Mouse (Mus musculus) macrophage (primary cell): ENCODE results near the gene Ugt1a2. TPM values are rescaled to one million over a fixed set of nuclear protein-coding genes. Genes with fewer than 3 reads are reported as not detected.
"Not testable (repeated sequence)": the region's sequence is repeated elsewhere in the genome, so short reads cannot be mapped to it uniquely, and the experiment has no call there.

Source experiments
- H3K27ac ChIP-seq: fragments of 350-480 bp; formaldehyde crosslinking; 2 replicates; pipeline ENCODE4 v1.9.0; 2021
- H3K36me3 ChIP-seq: fragments of 350-480 bp; formaldehyde crosslinking; 2 replicates; pipeline ENCODE4 v1.9.0; 2021; ENCODE audit errors: inconsistent target
- H3K4me3 ChIP-seq: fragments of 350-480 bp; formaldehyde crosslinking; 2 replicates; pipeline ENCODE4 v1.9.0; 2021; ENCODE audit errors: inconsistent target
- H3K79me2 ChIP-seq: fragments of 350-480 bp; formaldehyde crosslinking; 2 replicates; pipeline ENCODE4 v1.9.0; 2021; ENCODE audit errors: inconsistent target
- WGBS: methylation state at CpG from one replicate; pipeline ENCODE4 v1.1.7; 2026; ENCODE audit warnings: inconsistent platforms; ENCODE audit not compliant: missing documents; 5-methylcytosine and 5-hydroxymethylcytosine counted together
- polyA plus RNA-seq: library from polyadenylated mRNA; stranded (reverse); fragments of 250-400 nt; gene quantifications from 3 replicates; pipeline ENCODE4 v1.2.4, GENCODE M21; 2018; ENCODE audit warnings: inconsistent platforms
- total RNA-seq, 78 experiments: library from RNA; depleted of rRNA; stranded (reverse); fragments of 250-400 nt; gene quantifications; 1 replicate in 9 of 78; 2 replicates in 24 of 78; 3 replicates in 43 of 78; 4 replicates in 2 of 78; pipeline ENCODE4 v1.2.4; 2018; ENCODE audit warnings: inconsistent platforms in 56 of 78

Gene Ugt1a2
- total RNA-seq (2018; cell fraction: chromatin; rRNA removed), result 10 to 100 TPM in 3 of 26 experiments, 1 to 10 TPM in 23; 1.5 to 13.6 (median 5.4) TPM
- 1 to 10 TPM in 2 of 26 experiments, under 1 TPM in 13, not detected in 11; 0.05 to 1.8 (median 0.25) TPM for total RNA-seq (2018; cell fraction: cytosol; rRNA removed)
- 10 to 100 TPM in 4 of 26 experiments, 1 to 10 TPM in 22; 2.0 to 12.9 (median 4.4) TPM for total RNA-seq (2018; cell fraction: nucleus; rRNA removed)
- polyA plus RNA-seq, result 0.14 TPM in 1 of 3 replicates, not detected in the others

GRCm38 (mm10) chr1:88200456-88200855 lies at the start of gene Ugt1a2:
Gene Ugt1a2, plus strand, starts transcription at chr1:88200601.
- Histone ChIP-seq H3K4me3 (no peak within 1 kb of the TSS), H3K79me2 (no peaks in the 10 kb centered on the region; the same call in 1 of the 2 replicates), H3K27ac (no peak within 1 kb of the TSS), H3K36me3 (no peaks in the 10 kb centered on the region)
- WGBS, result 97% methylated on average over 7 of the region's 7 CpGs

DNA sequence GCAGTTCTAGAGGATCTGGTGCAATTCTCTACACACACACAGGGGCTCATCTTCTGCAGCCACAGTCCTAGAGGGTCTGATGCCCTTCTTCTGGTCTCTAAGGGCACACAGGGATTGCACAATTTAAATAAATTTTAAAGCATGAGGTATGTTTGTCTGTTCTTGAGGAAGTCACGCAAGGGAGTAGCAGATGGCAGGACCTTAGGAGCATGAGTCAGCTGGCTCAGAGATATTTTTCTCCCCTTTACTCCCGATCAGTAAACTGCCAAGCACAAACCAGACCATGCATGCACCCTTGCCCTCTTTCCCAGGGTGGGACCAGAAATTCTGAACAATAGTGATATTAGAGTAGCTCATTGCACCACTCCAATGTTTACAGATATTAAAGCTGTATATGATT lies 42.0 kb upstream of the Ugt1a2 start:
- H3K4me3 ChIP-seq, result no peak overlapping the region
- no peaks in the 10 kb centered on the region for H3K36me3 ChIP-seq
- peaks cover 84% of the 10 kb centered on the region for H3K79me2 ChIP-seq
- 3% methylated on average over 2 of the region's 2 CpGs for WGBS
- H3K27ac ChIP-seq, result peak overlapping the region; percentile 15

DNA sequence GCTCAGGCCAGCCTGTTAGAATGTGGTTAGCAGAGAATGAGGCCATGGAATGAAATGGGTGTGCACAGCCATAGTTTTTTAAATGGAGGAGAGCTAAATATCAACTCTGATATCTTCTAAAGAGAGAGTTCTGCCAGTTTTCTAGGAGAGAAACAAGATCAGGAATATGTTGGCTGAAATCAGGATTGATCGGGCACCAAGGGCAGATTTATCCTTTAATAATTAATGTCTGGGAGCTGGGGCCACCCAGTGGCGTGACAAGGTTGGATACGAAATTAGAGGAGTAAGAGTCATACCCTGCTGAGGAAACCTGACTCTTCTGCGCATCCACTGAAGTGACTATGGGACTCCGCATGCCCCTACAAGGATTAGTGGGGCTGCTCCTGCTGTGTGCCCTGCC lies 34.7 kb upstream of the Ugt1a2 start, which contains the start of gene Ugt1a5:
Ugt1a5 (plus strand) TSS at position 302 of the 400 bp plus-strand sequence.
- Histone ChIP-seq H3K27ac (no peak within 1 kb of the TSS), H3K36me3 (peaks cover 8% of the 10 kb centered on the region; the same call in 1 of the 2 replicates), H3K79me2 (peaks cover 83% of the 10 kb centered on the region), H3K4me3 (no peak within 1 kb of the TSS)
- WGBS, result 100% methylated on average over 5 of the region's 5 CpGs

DNA sequence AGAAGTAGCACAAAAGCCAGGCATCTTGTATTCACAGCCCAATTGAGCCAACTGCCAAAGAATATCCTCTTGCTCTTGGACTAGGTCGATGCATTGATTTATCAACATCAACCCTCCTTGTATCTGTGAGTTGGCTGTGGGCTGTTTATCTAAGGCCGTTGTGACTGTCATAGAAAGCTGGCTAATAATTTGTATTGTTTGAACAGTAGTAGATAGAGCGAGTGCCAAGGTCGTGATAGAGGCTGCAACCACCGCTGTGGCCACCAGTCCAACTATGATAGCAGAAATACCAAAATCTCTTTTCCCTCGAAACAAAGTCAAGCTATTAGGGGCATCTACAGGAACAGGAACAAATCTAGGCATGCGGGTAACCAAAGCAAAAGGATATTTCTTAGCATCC lies 28.2 kb upstream of the Ugt1a2 start:
- not testable (repeated sequence) for H3K36me3 ChIP-seq, H3K4me3 ChIP-seq, H3K27ac ChIP-seq
- WGBS, result 90% methylated on average over 2 of the region's 7 CpGs
- peaks cover 35% of the 10 kb centered on the region; the same call in 1 of the 2 replicates for H3K79me2 ChIP-seq

DNA sequence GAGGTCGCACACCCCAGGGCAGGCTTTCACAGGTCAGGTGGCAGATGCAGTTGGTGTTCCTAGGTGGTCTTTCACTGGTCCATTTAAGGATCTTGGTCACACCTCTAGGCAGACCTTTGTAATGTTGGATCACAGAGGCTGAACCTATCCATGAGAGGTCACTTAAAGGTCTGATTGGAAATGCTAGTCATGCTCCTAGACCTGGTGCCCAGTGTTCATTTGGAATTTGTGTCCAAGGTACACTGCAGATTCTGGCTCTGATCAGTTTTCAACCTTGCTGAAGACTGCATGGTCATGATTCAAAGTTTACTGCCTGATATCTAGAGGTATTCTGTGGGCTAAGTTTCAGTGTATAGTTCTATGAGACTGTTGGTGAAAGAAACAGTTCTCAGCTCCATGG lies 20.7 kb upstream of the Ugt1a2 start:
- Histone ChIP-seq H3K4me3 (no peak overlapping the region), H3K36me3 (no peaks in the 10 kb centered on the region), H3K27ac (no peak overlapping the region), H3K79me2 (peaks cover 33% of the 10 kb centered on the region; the same call in 1 of the 2 replicates)
- 100% methylated on average over 1 of the region's 1 CpGs for WGBS

- no peak overlapping the region for H3K27ac ChIP-seq
- WGBS, result 93% methylated on average over 5 of the region's 5 CpGs
- no peak overlapping the region for H3K4me3 ChIP-seq
- no peaks in the 10 kb centered on the region for H3K36me3 ChIP-seq
- H3K79me2 ChIP-seq, result peaks cover 58% of the 10 kb centered on the region; the same call in 1 of the 2 replicates
Measured at GRCm38 (mm10) chr1:88186325-88186935, 14.0 kb upstream of the Ugt1a2 start.

DNA sequence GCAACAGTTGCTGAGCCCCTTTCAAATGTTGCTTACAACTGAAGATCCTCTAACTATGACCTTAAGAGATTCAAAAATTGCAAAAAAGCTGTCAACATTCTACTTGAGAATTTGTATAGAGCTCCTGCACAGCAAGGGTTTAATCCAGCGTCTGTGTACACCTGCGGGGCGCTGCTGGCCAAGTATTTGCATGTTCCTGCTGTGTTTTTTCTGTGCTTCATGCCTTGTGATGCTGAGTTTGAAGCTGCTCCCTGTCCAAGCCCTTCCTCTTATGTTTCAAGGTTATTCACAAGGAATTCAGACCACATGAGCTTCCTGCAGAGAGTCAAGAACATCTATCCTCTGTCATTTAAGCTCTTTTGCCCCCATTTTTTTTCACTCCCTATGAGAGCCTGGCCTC lies 8.3 kb upstream of the Ugt1a2 start:
- Histone ChIP-seq H3K36me3 (no peaks in the 10 kb centered on the region), H3K27ac (no peak overlapping the region), H3K4me3 (no peak overlapping the region), H3K79me2 (peaks cover 10% of the 10 kb centered on the region; the same call in 1 of the 2 replicates)
- WGBS, result 94% methylated on average over 3 of the region's 3 CpGs

GRCm38 (mm10) chr1:88195687-88196086 lies 4.7 kb upstream of the Ugt1a2 start:
- no peak overlapping the region for H3K27ac ChIP-seq
- no peaks in the 10 kb centered on the region for H3K36me3 ChIP-seq
- no peaks in the 10 kb centered on the region; the same call in 1 of the 2 replicates for H3K79me2 ChIP-seq
- WGBS, result 100% methylated on average over 1 of the region's 1 CpGs
- no peak overlapping the region for H3K4me3 ChIP-seq

DNA sequence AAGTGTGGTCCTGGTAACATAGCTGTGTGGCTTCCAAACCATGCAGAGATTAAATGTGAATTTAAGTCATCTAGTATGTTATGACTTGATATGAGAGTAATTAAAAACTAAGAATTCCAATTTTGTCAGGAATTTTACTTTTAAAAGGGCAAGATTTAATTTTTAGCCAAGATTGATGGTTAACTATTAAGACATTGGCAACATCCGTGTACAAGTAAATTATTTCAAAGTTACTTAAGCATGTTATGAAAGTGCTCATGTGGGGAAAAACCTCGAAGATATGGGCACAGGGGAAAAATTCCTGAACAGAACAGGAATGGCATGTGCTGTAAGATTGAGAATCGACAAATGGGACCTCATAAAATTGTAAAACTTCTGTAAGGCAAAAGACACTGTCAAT lies 3.0 kb upstream of the Ugt1a2 start:
- Histone ChIP-seq H3K36me3 (no peaks in the 10 kb centered on the region), H3K27ac (no peak overlapping the region), H3K79me2 (no peaks in the 10 kb centered on the region; the same call in 1 of the 2 replicates), H3K4me3 (no peak overlapping the region)
- 83% methylated on average over 3 of the region's 3 CpGs for WGBS

DNA sequence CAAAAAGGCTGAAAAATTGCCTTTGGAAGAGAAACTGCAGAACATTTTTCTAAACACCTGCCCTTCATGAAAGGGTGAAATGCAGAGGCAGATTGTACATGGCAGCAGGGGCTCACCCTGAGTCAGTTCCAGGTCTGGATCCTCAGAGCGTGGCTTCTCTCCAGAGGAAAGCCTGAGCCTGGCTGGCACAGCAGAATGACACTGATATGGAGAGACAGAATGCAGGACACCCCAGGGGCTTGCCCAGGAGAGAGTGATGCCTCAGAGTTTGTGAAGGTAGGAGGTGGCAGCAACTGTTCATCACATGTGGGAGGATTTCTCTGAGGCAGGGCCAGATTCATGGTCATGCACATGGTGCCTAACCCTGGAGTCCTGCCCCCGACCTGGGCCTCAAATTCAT lies 405 bp upstream of the Ugt1a2 start:
- no peaks in the 10 kb centered on the region for H3K36me3 ChIP-seq
- 95% methylated on average over 2 of the region's 2 CpGs for WGBS
- H3K27ac ChIP-seq, result no peak overlapping the region
- no peak overlapping the region for H3K4me3 ChIP-seq
- H3K79me2 ChIP-seq, result no peaks in the 10 kb centered on the region; the same call in 1 of the 2 replicates

- Histone ChIP-seq H3K79me2 (no peaks in the 10 kb centered on the region; the same call in 1 of the 2 replicates), H3K36me3 (no peaks in the 10 kb centered on the region), H3K4me3 (no peak within 1 kb of the TSS), H3K27ac (no peak within 1 kb of the TSS)
- WGBS, result 36% methylated on average over 58 of the region's 62 CpGs
Measured at GRCm38 (mm10) chr1:88205294-88205922, 5.0 kb downstream of the Ugt1a2 start, which contains the start of gene Dnajb3. Gene Dnajb3, minus strand, starts transcription at chr1:88205782.

DNA sequence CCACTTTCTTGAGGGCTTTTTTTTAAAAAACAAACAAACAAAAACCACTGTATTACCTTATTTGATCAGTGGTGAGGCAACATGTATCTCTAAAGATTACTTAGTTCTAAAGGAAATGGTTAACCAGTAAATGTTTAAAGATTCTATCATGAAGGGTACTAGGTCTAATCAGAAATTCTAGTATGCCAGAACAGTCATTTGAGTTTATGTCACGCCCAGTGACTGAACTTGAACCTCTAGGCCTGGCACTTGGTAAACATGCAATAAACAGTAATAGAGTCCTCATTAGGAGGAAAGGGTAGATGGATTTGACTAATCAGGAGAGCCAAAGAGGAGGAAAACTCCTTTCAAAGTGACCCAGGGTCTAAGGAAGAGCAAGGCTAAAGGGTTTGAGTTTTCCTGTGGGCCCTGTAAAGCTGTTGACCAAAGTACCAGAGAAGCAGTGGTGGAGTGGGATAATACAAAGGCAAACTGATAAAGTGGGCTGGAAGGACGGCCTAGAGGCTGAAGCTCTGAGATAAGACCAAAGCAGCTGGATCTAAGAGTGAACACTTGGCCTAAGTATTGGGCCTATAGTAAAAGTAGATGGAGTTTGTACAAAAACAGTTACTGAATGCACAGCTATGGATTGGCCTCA lies 6.6 kb downstream of the Ugt1a2 start:
- Histone ChIP-seq H3K27ac (no peak overlapping the region), H3K36me3 (no peaks in the 10 kb centered on the region), H3K79me2 (no peaks in the 10 kb centered on the region; the same call in 1 of the 2 replicates), H3K4me3 (no peak overlapping the region)
- WGBS, result 91% methylated on average over 2 of the region's 2 CpGs

DNA sequence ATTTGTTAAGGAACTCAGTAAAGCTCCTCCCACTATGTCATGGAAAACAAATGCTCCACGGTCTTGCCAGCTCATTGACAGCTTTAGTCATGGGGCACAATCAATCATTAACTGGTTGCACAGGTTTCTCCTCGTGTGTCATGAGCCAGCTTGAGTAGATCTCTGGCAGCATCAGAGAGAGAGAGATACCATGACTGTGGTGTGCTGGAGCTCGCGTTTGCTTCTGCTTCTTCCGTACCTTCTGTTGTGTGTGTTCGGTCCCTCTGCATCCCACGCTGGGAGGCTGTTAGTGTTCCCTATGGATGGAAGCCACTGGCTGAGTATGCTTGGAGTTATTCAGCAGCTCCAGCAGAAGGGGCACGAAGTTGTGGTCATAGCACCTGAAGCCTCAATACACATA lies 11.4 kb downstream of the Ugt1a2 start, which contains the start of gene Ugt1a1:
Ugt1a1 (plus strand) TSS at position 148 of the 400 bp plus-strand sequence.
- no peak within 1 kb of the TSS for H3K27ac ChIP-seq
- H3K79me2 ChIP-seq, result no peaks in the 10 kb centered on the region; the same call in 1 of the 2 replicates
- no peaks in the 10 kb centered on the region for H3K36me3 ChIP-seq
- no peak within 1 kb of the TSS for H3K4me3 ChIP-seq
- 72% methylated on average over 8 of the region's 8 CpGs for WGBS

- Histone ChIP-seq H3K79me2 (no peaks in the 10 kb centered on the region), H3K27ac (no peak overlapping the region), H3K4me3 (no peak overlapping the region), H3K36me3 (no peaks in the 10 kb centered on the region)
- 63% methylated on average over 8 of the region's 8 CpGs for WGBS
Measured at GRCm38 (mm10) chr1:88212341-88213045, 12.1 kb downstream of the Ugt1a2 start.
